Mouse (Mus musculus) hindbrain, embryonic 10.5 days (tissue): ENCODE measurements around the gene Bola1. TPM values are rescaled to one million over a fixed set of nuclear protein-coding genes. Genes with fewer than 3 reads are reported as not detected.
"Not testable (repeated sequence)": the region's sequence is repeated elsewhere in the genome, so short reads cannot be mapped to it uniquely, and the experiment has no call there.

Source experiments
- DNase-seq: peaks from one replicate; pipeline ENCODE4 v3.0.0-alpha.2; 2017; ENCODE audit warnings: low spot score
- H3K27ac ChIP-seq: fragments of 300-500 bp; sonication (generic); 2 replicates; pipeline ENCODE4 v1.5.1; 2016; ENCODE audit warnings: mild to moderate bottlenecking, moderate library complexity
- H3K27me3 ChIP-seq: fragments of 300-500 bp; sonication (generic); 2 replicates; pipeline ENCODE4 v1.6.1; 2016; ENCODE audit warnings: mild to moderate bottlenecking; ENCODE audit not compliant: poor library complexity, insufficient read depth, severe bottlenecking
- H3K36me3 ChIP-seq: fragments of 300-500 bp; sonication (generic); 2 replicates; pipeline ENCODE4 v1.6.1; 2016; ENCODE audit warnings: mild to moderate bottlenecking, moderate library complexity
- H3K4me1 ChIP-seq: fragments of 300-500 bp; sonication (generic); replicated peaks from 2 replicates; pipeline ENCODE4 v1.6.1; 2016; ENCODE audit warnings: mild to moderate bottlenecking
- H3K4me3 ChIP-seq: fragments of 300-500 bp; sonication (generic); 2 replicates; pipeline ENCODE4 v1.5.1; 2016; ENCODE audit warnings: mild to moderate bottlenecking, moderate library complexity
- H3K9me3 ChIP-seq: fragments of 300-500 bp; sonication (generic); 2 replicates; pipeline ENCODE4 v1.6.1; 2016; ENCODE audit warnings: mild to moderate bottlenecking, moderate library complexity
- WGBS: fragments of 180-500 bp; shearing (Covaris S2); methylation state at CpG from one replicate; pipeline ENCODE4 v1.1.7; 2016; 5-methylcytosine and 5-hydroxymethylcytosine counted together
- polyA plus RNA-seq: library from polyadenylated mRNA; unstranded; fragments of >200 nt; fragmentation: Nextera tagmentation; extraction: Ambion mirVana; gene quantifications from 2 replicates; pipeline ENCODE4 v1.2.1, GENCODE M21; 2016

The Bola1 gene
- polyA plus RNA-seq, 1 experiment from 2014 or later, result 90.3 TPM

- H3K27ac ChIP-seq, result no peak overlapping the region
- H3K36me3 ChIP-seq, result no peaks in the 10 kb centered on the region
- H3K4me3 ChIP-seq, result no peak overlapping the region
- peaks cover 18% of the 10 kb centered on the region for H3K4me1 ChIP-seq
- DNase-seq, result no peak
- 84% methylated on average over 2 of the region's 2 CpGs for WGBS
- H3K27me3 ChIP-seq, result no peaks in the 10 kb centered on the region
- no peaks in the 10 kb centered on the region for H3K9me3 ChIP-seq
These were observed 10.9 kb upstream of the Bola1 start for GRCm38 (mm10) chr3:96230404-96230803.

DNA sequence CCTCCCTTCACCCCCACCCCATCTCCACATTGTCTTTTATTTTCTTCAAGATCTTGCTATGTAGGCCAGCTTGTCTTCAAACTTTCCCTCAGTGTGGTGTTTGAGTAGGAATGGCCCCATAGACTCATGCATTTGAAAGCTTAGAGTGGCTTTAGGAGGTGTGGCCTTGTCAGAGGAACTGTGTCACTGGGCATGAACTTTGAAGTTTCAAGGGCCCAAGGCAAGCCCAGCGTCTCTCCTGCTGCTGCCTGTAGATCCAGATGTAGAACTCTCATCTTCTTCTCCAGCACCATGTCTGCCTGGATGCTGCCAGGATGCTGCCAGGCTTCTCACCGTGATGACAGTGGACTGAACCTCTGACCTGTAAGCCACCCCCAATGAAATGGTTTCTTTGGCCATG, 9.3 kb upstream of the Bola1 start:
- no peak for DNase-seq
- Histone ChIP-seq H3K4me3 (no peak overlapping the region), H3K9me3 (no peaks in the 10 kb centered on the region), H3K27me3 (no peaks in the 10 kb centered on the region), H3K27ac (no peak overlapping the region), H3K4me1 (peaks cover 31% of the 10 kb centered on the region), H3K36me3 (no peaks in the 10 kb centered on the region)
- WGBS, result 63% methylated on average over 2 of the region's 2 CpGs

GRCm38 (mm10) chr3:96226695-96227648, 7.5 kb upstream of the Bola1 start:
- Histone ChIP-seq H3K27me3 (no peaks in the 10 kb centered on the region), H3K9me3 (no peaks in the 10 kb centered on the region), H3K36me3 (no peaks in the 10 kb centered on the region), H3K4me3 (no peak overlapping the region), H3K4me1 (peaks cover 48% of the 10 kb centered on the region), H3K27ac (no peak overlapping the region)
- 71% methylated on average over 8 of the region's 8 CpGs for WGBS
- no peak for DNase-seq

DNA sequence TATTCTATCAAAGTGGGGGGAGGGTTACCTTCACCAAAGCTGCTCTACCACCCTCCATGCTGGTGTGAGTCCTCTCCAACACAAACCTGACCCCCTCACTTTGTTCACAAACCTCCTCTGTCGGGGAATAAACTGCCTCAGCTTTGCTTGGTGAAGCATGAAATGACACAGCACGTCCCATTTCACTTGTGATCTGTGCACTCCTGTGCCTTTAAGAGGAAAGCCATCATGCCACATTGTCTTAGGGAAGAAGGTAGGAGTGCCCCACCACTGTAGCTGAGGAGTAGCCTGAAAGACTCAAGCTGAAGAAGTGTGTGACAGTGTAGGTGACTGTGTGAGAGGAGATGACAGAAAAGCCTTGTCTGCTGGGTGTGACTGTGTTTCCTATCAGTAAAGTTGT, 5.9 kb upstream of the Bola1 start:
- H3K36me3 ChIP-seq, result no peaks in the 10 kb centered on the region
- 22% methylated on average over 2 of the region's 2 CpGs for WGBS
- DNase-seq, result no peak
- no peaks in the 10 kb centered on the region for H3K27me3 ChIP-seq
- H3K9me3 ChIP-seq, result no peaks in the 10 kb centered on the region
- peak overlapping the region; percentile 24; the same call in 1 of the 2 replicates for H3K4me3 ChIP-seq
- peak overlapping the region; percentile 9; the same call in 1 of the 2 replicates for H3K27ac ChIP-seq
- peaks cover 58% of the 10 kb centered on the region for H3K4me1 ChIP-seq

GRCm38 (mm10) chr3:96222774-96223173, 3.3 kb upstream of the Bola1 start:
- H3K36me3 ChIP-seq, result no peaks in the 10 kb centered on the region
- no peaks in the 10 kb centered on the region for H3K27me3 ChIP-seq
- DNase-seq, result no peak
- H3K9me3 ChIP-seq, result no peaks in the 10 kb centered on the region
- WGBS, result 92% methylated on average over 4 of the region's 4 CpGs
- H3K4me1 ChIP-seq, result peaks cover 69% of the 10 kb centered on the region
- 0 out of 2 replicates have a peak overlapping the region, but pooled peaks have one; percentile 35 for H3K27ac ChIP-seq
- H3K4me3 ChIP-seq, result peak overlapping the region; percentile 68

DNA sequence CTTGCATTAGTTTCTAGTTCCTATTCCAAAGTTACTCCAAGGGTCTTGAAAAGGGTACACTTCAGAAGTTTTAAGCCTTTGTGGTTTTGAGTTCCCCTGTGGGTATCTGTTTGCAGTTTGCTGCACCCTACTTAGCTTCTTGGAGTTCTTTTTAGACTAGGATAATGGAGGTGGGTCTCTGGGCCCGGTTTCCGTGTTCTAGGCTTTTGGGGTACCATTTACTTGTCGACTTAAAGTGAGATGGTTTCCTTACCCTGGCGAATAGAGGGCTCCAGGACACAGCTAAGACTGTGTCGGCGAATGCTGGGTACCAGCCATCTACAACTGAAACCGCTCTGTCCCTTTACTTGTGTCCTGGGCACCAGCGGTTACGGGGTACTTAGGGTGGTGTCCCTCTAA, 2.1 kb upstream of the Bola1 start:
- peak; percentile 19 for DNase-seq
- H3K4me1 ChIP-seq, result peaks cover 62% of the 10 kb centered on the region
- peak overlapping the region; percentile 68 for H3K4me3 ChIP-seq
- WGBS, result 19% methylated on average over 9 of the region's 9 CpGs
- H3K27me3 ChIP-seq, result no peaks in the 10 kb centered on the region
- no peaks in the 10 kb centered on the region for H3K9me3 ChIP-seq
- H3K27ac ChIP-seq, result peak overlapping the region; percentile 97
- H3K36me3 ChIP-seq, result no peaks in the 10 kb centered on the region

DNA sequence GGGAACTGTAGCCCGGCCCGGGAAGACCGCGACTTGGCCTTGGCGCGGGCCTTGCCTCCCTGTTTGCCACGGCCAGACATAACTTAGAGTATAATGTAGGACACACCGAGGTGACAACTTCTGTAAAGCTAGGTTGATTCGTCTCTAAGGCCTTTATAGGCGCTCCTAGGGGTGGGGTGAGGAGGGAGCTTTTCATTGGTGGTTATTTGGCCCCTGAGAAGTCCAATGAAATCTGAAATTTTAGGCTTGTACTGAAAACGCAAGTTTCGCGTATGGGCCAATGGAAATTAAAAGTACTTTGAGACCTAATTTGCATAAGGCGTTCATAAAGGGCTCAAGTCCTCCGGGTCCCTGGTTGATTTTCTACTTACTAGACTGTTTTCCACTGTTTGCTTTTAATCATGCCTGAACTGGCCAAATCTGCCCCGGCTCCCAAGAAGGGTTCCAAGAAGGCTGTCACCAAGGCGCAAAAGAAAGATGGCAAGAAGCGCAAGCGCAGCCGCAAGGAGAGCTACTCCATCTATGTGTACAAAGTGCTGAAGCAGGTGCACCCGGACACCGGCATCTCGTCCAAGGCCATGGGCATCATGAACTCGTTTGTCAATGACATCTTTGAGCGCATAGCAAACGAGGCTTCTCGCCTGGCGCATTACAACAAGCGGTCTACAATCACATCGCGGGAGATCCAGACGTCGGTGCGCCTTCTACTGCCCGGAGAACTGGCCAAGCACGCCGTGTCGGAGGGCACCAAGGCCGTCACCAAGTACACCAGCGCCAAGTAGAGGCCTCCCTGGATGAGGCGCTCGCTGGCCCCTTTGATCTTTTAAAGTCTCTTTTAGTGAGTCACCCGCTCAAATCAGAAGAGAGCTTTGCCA, 1.5 kb upstream of the Bola1 start, which contains the start of the genes Hist2h2ac and Hist2h2be:
TSS of gene Hist2h2ac (minus strand) at position 116 of the 875 bp plus-strand sequence.
TSS of gene Hist2h2be (plus strand) at position 355 of the 875 bp plus-strand sequence.
- Histone ChIP-seq H3K27ac (peak within 1 kb of the TSS; percentile 97), H3K36me3 (no peaks in the 10 kb centered on the region), H3K4me3 (peak within 1 kb of the TSS; percentile 68), H3K9me3 (no peaks in the 10 kb centered on the region), H3K4me1 (peaks cover 64% of the 10 kb centered on the region), H3K27me3 (no peaks in the 10 kb centered on the region)
- peak; percentile 82 for DNase-seq
- WGBS, result under 1% methylated on average over 43 of the region's 43 CpGs

- peak; percentile 50 for DNase-seq
- WGBS, result under 1% methylated on average over 38 of the region's 47 CpGs
- H3K9me3 ChIP-seq, H3K36me3 ChIP-seq, H3K27me3 ChIP-seq: not testable (repeated sequence)
- H3K27ac ChIP-seq, result peak overlapping the region; percentile 97
- peak overlapping the region; percentile 68 for H3K4me3 ChIP-seq
- H3K4me1 ChIP-seq, result peaks cover 60% of the 10 kb centered on the region
These were observed 739 bp upstream of the Bola1 start for GRCm38 (mm10) chr3:96220131-96220764.

GRCm38 (mm10) chr3:96219191-96219641, 293 bp downstream of the Bola1 start:
- Histone ChIP-seq H3K9me3 (no peaks in the 10 kb centered on the region), H3K27me3 (peaks cover 4% of the 10 kb centered on the region; the same call in 1 of the 2 replicates), H3K27ac (peak overlapping the region; percentile 97), H3K4me3 (peak overlapping the region; percentile 68), H3K36me3 (no peaks in the 10 kb centered on the region), H3K4me1 (peaks cover 53% of the 10 kb centered on the region)
- under 1% methylated on average over 12 of the region's 12 CpGs for WGBS
- peak; percentile 49 for DNase-seq

DNA sequence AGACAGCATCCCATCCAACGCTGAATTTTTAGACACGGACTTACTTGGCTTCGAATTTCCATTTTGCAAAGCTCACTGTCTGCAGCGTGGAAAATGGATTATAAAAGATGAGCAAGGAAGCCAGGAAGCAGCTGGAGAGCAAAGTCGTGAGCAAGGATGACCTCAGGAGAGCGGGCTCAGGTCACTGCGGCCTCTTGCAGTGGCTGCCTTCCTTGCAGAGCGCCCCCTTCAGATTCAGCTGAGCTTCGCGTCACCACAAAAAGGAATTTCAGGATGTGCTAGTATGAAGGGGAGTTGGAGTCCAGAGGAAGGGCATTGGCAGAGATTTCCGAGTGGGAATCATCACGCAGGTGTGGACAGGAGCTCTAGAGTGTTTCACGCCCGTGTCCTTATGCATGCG, 10.3 kb downstream of the Bola1 start:
- Histone ChIP-seq H3K36me3 (no peaks in the 10 kb centered on the region), H3K4me3 (no peak overlapping the region; the same call in 1 of the 2 replicates)
- WGBS, result 23% methylated on average over 15 of the region's 15 CpGs

GRCm38 (mm10) chr3:96207819-96208218, 11.7 kb downstream of the Bola1 start:
- no peak for DNase-seq
- Histone ChIP-seq H3K27ac (no peak overlapping the region), H3K4me3 (no peak overlapping the region), H3K36me3 (no peaks in the 10 kb centered on the region), H3K4me1 (peaks cover 6% of the 10 kb centered on the region), H3K27me3 (no peaks in the 10 kb centered on the region), H3K9me3 (no peaks in the 10 kb centered on the region)
- WGBS, result 89% methylated on average over 3 of the region's 3 CpGs

More for the DNA sequence above, 10.3 kb downstream of the Bola1 start:
- no peaks in the 10 kb centered on the region for H3K9me3 ChIP-seq
- DNase-seq, result peak; percentile 20
- H3K4me1 ChIP-seq, result peaks cover 6% of the 10 kb centered on the region
- no peaks in the 10 kb centered on the region for H3K27me3 ChIP-seq
- H3K27ac ChIP-seq, result no peak overlapping the region

DNA sequence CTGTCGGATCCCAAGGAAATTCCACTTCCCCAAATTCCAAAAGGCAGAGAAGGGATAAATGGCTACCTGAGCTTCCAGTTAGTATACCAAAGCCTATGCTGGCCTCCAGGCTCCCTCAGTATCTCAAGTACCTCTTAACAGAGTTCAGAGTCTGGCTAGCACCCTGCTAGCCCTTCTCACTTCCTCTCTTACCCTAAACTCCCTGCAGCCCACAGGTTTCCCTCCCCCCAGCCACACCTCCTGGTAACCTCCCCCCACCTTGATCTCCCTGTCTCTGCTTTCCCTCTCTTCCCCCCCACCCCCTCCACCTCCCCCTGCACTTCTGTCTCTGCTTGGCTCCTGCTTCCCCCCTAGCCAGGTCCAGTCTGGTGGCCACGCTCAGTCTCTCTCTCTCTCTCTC, 19.8 kb downstream of the Bola1 start:
- H3K4me1 ChIP-seq, result peaks cover 20% of the 10 kb centered on the region
- no peak for DNase-seq
- H3K4me3 ChIP-seq, result no peak overlapping the region
- H3K27me3 ChIP-seq, result peaks cover 7% of the 10 kb centered on the region; the same call in 1 of the 2 replicates
- H3K27ac ChIP-seq, result no peak overlapping the region
- peaks cover 9% of the 10 kb centered on the region; the same call in 1 of the 2 replicates for H3K36me3 ChIP-seq
- H3K9me3 ChIP-seq, result peaks cover 5% of the 10 kb centered on the region
- 73% methylated on average over 2 of the region's 2 CpGs for WGBS
